Mouse (Mus musculus) stomach, postnatal 0 days (tissue): ENCODE results near the gene Tmem107.

ENCODE experiments used
- CTCF ChIP-seq: IDR thresholded peaks from 2 replicates; pipeline ENCODE4 v1.5.1; 2016; ENCODE audit warnings: antibody characterized with exemption, low read depth, mild to moderate bottlenecking, moderate library complexity
- EP300 ChIP-seq: optimal IDR thresholded peaks from 2 replicates; pipeline ENCODE3; 2016; ENCODE audit warnings: antibody characterized with exemption

- TF ChIP-seq CTCF (no peak), EP300 (no peak)
Observed at GRCm38 (mm10) chr11:69090367-69090766, 19.8 kb downstream of the Tmem107 start.
